Mouse (Mus musculus) MEL (cell line): ENCODE results near the gene Wdfy1. TPM values are rescaled to one million over a fixed set of nuclear protein-coding genes. Genes with fewer than 3 reads are reported as not detected.

Source experiments
- DNase-seq: peaks from one replicate; pipeline ENCODE4 v3.0.0; 2011; ENCODE audit warnings: low read depth, low spot score
- H3K27ac ChIP-seq: 2 replicates; pipeline ENCODE4 v1.5.1; 2012; ENCODE audit warnings: low read depth, mild to moderate bottlenecking, control low read depth, low read length, moderate library complexity; ENCODE audit not compliant: control insufficient read depth
- H3K27me3 ChIP-seq, 2 experiments: fragments of 150-350 bp in 1 of 2; sonication (generic) in 1 of 2; 2 replicates each; pipeline ENCODE4 v1.6.1; 2012; ENCODE audit warnings: low read length in 2 of 2, mild to moderate bottlenecking in 2 of 2, improper control_type of control experiment in 1 of 2, moderate library complexity in 1 of 2; ENCODE audit not compliant: insufficient read depth in 2 of 2, control insufficient read depth in 1 of 2
- H3K36me3 ChIP-seq, 2 experiments: 2 replicates each; pipeline ENCODE4 v1.6.1; 2012 to 2014; ENCODE audit warnings: low read length in 2 of 2, improper control_type of control experiment in 1 of 2, inconsistent platforms in 1 of 2, mild to moderate bottlenecking in 1 of 2; ENCODE audit not compliant: insufficient read depth in 2 of 2, control insufficient read depth in 1 of 2
- H3K4me1 ChIP-seq, 2 experiments: fragments of 150-350 bp in 1 of 2; sonication (generic) in 1 of 2; 2 replicates each; pipeline ENCODE4 v1.6.1; 2012; ENCODE audit warnings: low read length in 2 of 2, improper control_type of control experiment in 1 of 2, mild to moderate bottlenecking in 1 of 2; ENCODE audit not compliant: insufficient read depth in 2 of 2, control insufficient read depth in 1 of 2
- H3K4me3 ChIP-seq, 2 experiments: fragments of 150-350 bp in 1 of 2; sonication (generic) in 1 of 2; 2 replicates each; pipeline ENCODE4 v1.5.1; 2012; ENCODE audit warnings: low read depth in 2 of 2, low read length in 2 of 2, mild to moderate bottlenecking in 2 of 2, moderate library complexity in 2 of 2, control low read depth in 1 of 2, improper control_type of control experiment in 1 of 2; ENCODE audit not compliant: control insufficient read depth in 1 of 2, insufficient read depth in 1 of 2
- H3K79me2 ChIP-seq: 2 replicates; pipeline ENCODE4 v1.6.1; 2012; ENCODE audit warnings: mild to moderate bottlenecking, low read length, moderate library complexity; ENCODE audit not compliant: control insufficient read depth, poor library complexity, insufficient read depth
- H3K9ac ChIP-seq: 2 replicates; pipeline ENCODE4 v1.6.1; 2012; ENCODE audit warnings: low read depth, mild to moderate bottlenecking, control low read depth, low read length, moderate library complexity; ENCODE audit not compliant: control insufficient read depth, poor library complexity, severe bottlenecking
- H3K9me3 ChIP-seq: fragments of 150-350 bp; sonication (generic); replicated peaks from 2 replicates; pipeline ENCODE4 v1.6.1; 2012; ENCODE audit warnings: mild to moderate bottlenecking, low read length, improper control_type of control experiment, moderate library complexity; ENCODE audit not compliant: insufficient read depth
- BHLHE40 ChIP-seq: IDR thresholded peaks from 2 replicates; pipeline ENCODE4 v1.6.1; 2012; ENCODE audit warnings: low read depth, mild to moderate bottlenecking, inconsistent platforms, low read length, improper control_type of control experiment, borderline replicate concordance
- CHD2 ChIP-seq: IDR thresholded peaks from 2 replicates; pipeline ENCODE4 v1.6.1; 2011; ENCODE audit warnings: low read length, improper control_type of control experiment
- CTCF ChIP-seq, 3 experiments: IDR thresholded peaks in 2 of 3; conservative IDR thresholded peaks in 1 of 3; 2 replicates each; pipeline ENCODE4 v1.5.1; 2011 to 2012; ENCODE audit warnings: low read length in 3 of 3, low read depth in 2 of 3, mild to moderate bottlenecking in 2 of 3, improper control_type of control experiment in 1 of 3, inconsistent platforms in 1 of 3, mixed read lengths in 1 of 3, moderate library complexity in 1 of 3; ENCODE audit not compliant: control insufficient read depth in 1 of 3, insufficient read depth in 1 of 3, poor library complexity in 1 of 3, severe bottlenecking in 1 of 3
- ELF1 ChIP-seq: IDR thresholded peaks from 2 replicates; pipeline ENCODE4 v1.6.1; 2014; ENCODE audit warnings: low read depth, mild to moderate bottlenecking, inconsistent platforms, low read length, improper control_type of control experiment, moderate library complexity
- EP300 ChIP-seq, 2 experiments: IDR thresholded peaks; 2 replicates each; pipeline ENCODE4 v1.6.1; 2011; ENCODE audit warnings: improper control_type of control experiment in 2 of 2, low read length in 2 of 2, low read depth in 1 of 2, mild to moderate bottlenecking in 1 of 2
- GABPA ChIP-seq: IDR thresholded peaks from 2 replicates; pipeline ENCODE4 v1.6.1; 2012; ENCODE audit warnings: low read depth, mild to moderate bottlenecking, inconsistent platforms, low read length, improper control_type of control experiment, moderate library complexity
- GATA1 ChIP-seq: IDR thresholded peaks from 2 replicates; pipeline ENCODE4 v1.6.1; 2011; ENCODE audit warnings: low read depth, low read length, improper control_type of control experiment
- HCFC1 ChIP-seq: IDR thresholded peaks from 2 replicates; pipeline ENCODE4 v1.6.1; 2012; ENCODE audit warnings: low read depth, mild to moderate bottlenecking, inconsistent platforms, low read length, improper control_type of control experiment, moderate library complexity
- MAFK ChIP-seq: IDR thresholded peaks from 2 replicates; pipeline ENCODE4 v1.6.1; 2011; ENCODE audit warnings: low read depth, mild to moderate bottlenecking, low read length, improper control_type of control experiment, borderline replicate concordance
- MAZ ChIP-seq: IDR thresholded peaks from 2 replicates; pipeline ENCODE4 v1.6.1; 2012; ENCODE audit warnings: low read depth, mild to moderate bottlenecking, inconsistent platforms, low read length, improper control_type of control experiment
- MEF2A ChIP-seq: IDR thresholded peaks from 2 replicates; pipeline ENCODE4 v1.6.1; 2014; ENCODE audit warnings: low read depth, mild to moderate bottlenecking, inconsistent platforms, low read length, improper control_type of control experiment; ENCODE audit not compliant: poor library complexity, insufficient replicate concordance, severe bottlenecking; ENCODE audit errors: extremely low read depth
- MYB ChIP-seq: IDR thresholded peaks from 2 replicates; pipeline ENCODE4 v1.6.1; 2011; ENCODE audit warnings: mild to moderate bottlenecking, low read depth, low read length, improper control_type of control experiment
- MYC ChIP-seq: IDR thresholded peaks from 2 replicates; pipeline ENCODE4 v1.6.1; 2011; ENCODE audit warnings: low read depth, mild to moderate bottlenecking, low read length, improper control_type of control experiment, moderate library complexity
- NRF1 ChIP-seq: IDR thresholded peaks from 2 replicates; pipeline ENCODE4 v1.6.1; 2014; ENCODE audit warnings: low read depth, mild to moderate bottlenecking, inconsistent platforms, low read length, improper control_type of control experiment, moderate library complexity; ENCODE audit not compliant: poor library complexity, insufficient read depth, severe bottlenecking
- POLR2A ChIP-seq, 2 experiments: IDR thresholded peaks; 2 replicates each; pipeline ENCODE4 v1.6.1; 2011 to 2012; ENCODE audit warnings: low read length in 2 of 2, mild to moderate bottlenecking in 2 of 2, control low read depth in 1 of 2, improper control_type of control experiment in 1 of 2, low read depth in 1 of 2, moderate library complexity in 1 of 2; ENCODE audit not compliant: control insufficient read depth in 1 of 2, insufficient read depth in 1 of 2, poor library complexity in 1 of 2
- RAD21 ChIP-seq: IDR thresholded peaks from 2 replicates; pipeline ENCODE4 v1.6.1; 2011; ENCODE audit warnings: mild to moderate bottlenecking, low read depth, low read length, improper control_type of control experiment
- UBTF ChIP-seq: IDR thresholded peaks from 2 replicates; pipeline ENCODE4 v1.6.1; 2012; ENCODE audit warnings: low read depth, mild to moderate bottlenecking, inconsistent platforms, low read length, improper control_type of control experiment, moderate library complexity, borderline replicate concordance; ENCODE audit not compliant: insufficient read depth
- USF1 ChIP-seq: IDR thresholded peaks from 2 replicates; pipeline ENCODE4 v1.6.1; 2014; ENCODE audit warnings: low read depth, mild to moderate bottlenecking, inconsistent platforms, low read length, improper control_type of control experiment, moderate library complexity
- ZMIZ1 ChIP-seq: IDR thresholded peaks from 2 replicates; pipeline ENCODE4 v1.6.1; 2012; ENCODE audit warnings: low read depth, mild to moderate bottlenecking, inconsistent platforms, low read length, improper control_type of control experiment, moderate library complexity
- polyA plus RNA-seq, 2 experiments: library from polyadenylated mRNA; stranded (reverse) in 1 of 2; unstranded in 1 of 2; fragments of >175 nt in 1 of 2; fragments of >200 nt in 1 of 2; gene quantifications; 2 replicates each; pipeline versions ENCODE4 v1.2.1 to v1.2.4; 2012; ENCODE audit warnings: low replicate concordance in 2 of 2, low read depth in 1 of 2; ENCODE audit not compliant: insufficient read length in 2 of 2, insufficient read depth in 1 of 2, missing spikeins in 1 of 2
- total RNA-seq: library from RNA; depleted of rRNA; stranded (reverse); fragments of 300-350 nt; gene quantifications from 2 replicates; pipeline ENCODE4 v1.2.3, GENCODE M21; 2012

The Wdfy1 gene
- total and polyA plus RNA-seq, 3 experiments = 17.6 to 25.0 TPM; not detected in 1

GRCm38 (mm10) chr1:79713081-79713480 lies 62.9 kb downstream of the Wdfy1 start:
- H3K27me3 ChIP-seq = no peaks in the 10 kb centered on the region
- no peak overlapping the region for H3K4me3 ChIP-seq
- H3K79me2 ChIP-seq = no peaks in the 10 kb centered on the region
- no peak overlapping the region for H3K9ac ChIP-seq
- peaks cover 0 to 4% of the 10 kb centered on the region in 2 experiments; a peak in 2 of 4 replicates for H3K4me1 ChIP-seq
- TF ChIP-seq ZMIZ1 = no peak
- no peak for TF ChIP-seq ELF1
- no peak for TF ChIP-seq USF1
- no peak for TF ChIP-seq NRF1
- no peak for TF ChIP-seq EP300 (IDR thresholded peaks at IDR 0.05; ENCODE audit: low read depth in 1 of 2, low read length in 2 of 2)
- TF ChIP-seq UBTF = no peak
- no peak for TF ChIP-seq MYC
- TF ChIP-seq HCFC1 = no peak
- TF ChIP-seq, all 39 proteins: peak for 0
- no peak for DNase-seq
- H3K9me3 ChIP-seq = no peaks in the 10 kb centered on the region
- peaks cover 0 to 3% of the 10 kb centered on the region in 2 experiments; a peak in 2 of 4 replicates for H3K36me3 ChIP-seq
- no peak overlapping the region for H3K27ac ChIP-seq

DNA sequence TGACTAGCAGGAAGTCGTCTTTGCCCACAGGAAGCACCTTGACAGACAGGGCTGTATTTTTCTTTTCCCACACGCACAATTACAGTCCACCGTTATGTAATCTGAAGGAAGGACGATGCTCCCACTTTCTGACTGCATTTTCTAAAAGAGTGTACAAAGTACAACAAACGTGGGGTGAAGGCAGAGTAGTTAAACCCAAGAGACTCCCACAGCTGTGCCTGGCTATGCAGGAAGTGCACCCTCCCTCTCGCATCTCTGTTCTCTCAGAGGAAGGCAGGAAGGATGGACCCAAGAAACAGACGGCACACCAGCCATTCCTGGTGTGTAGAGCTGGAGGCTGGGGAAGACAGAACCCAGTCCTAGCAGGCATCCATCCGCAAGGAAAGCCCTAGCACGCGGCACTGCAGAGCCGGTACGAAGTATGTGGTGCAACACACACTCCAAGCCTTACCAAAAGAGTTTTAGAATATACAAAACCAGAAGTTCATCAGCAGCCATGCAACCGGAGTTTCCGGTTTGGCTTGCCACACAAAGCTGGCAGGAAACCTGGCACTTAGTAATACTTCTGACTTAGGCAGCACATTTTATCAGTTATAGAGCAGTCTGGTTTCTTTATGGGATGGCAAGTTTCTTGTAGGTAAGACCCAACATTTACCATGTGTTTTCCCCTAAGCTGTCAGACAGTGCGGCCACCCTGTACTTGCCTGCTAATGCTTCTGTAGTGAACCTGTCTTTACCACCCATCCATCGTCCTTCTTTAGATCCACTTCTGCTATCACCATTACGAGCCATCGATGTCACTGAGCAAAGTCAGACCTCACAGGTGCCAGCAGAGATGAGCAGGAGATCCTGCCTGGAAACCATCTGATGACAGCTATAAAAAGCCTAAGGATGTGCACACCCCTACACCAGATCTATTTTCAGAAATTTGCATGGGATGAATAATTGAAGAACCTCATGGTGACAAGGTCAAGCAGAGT lies 64.5 kb downstream of the Wdfy1 start:
- no peak for TF ChIP-seq RAD21
- TF ChIP-seq CHD2 = no peak
- no peak for TF ChIP-seq POLR2A (IDR thresholded peaks at IDR 0.05; ENCODE audit: control insufficient read depth in 1 of 2, insufficient read depth in 1 of 2, low read depth in 1 of 2, low read length in 2 of 2, poor library complexity in 1 of 2)
- TF ChIP-seq MEF2A = no peak
- no peak for TF ChIP-seq GATA1
- no peak for TF ChIP-seq CTCF (IDR thresholded peaks at IDR 0.05 in 2 of 3, conservative IDR thresholded peaks at IDR 0.05 in 1 of 3; ENCODE audit: control insufficient read depth in 1 of 3, insufficient read depth in 1 of 3, low read depth in 2 of 3, low read length in 3 of 3, poor library complexity in 1 of 3, severe bottlenecking in 1 of 3)
- no peak for TF ChIP-seq BHLHE40
- TF ChIP-seq MAFK = no peak
- TF ChIP-seq GABPA = no peak
- TF ChIP-seq MYB = no peak
- TF ChIP-seq MAZ = no peak
- Histone ChIP-seq H3K79me2 (no peaks in the 10 kb centered on the region), H3K4me3 (no peak overlapping the region), H3K36me3 (peaks cover 0 to 3% of the 10 kb centered on the region in 2 experiments; a peak in 2 of 4 replicates), H3K4me1 (peaks cover 0 to 4% of the 10 kb centered on the region in 2 experiments; a peak in 2 of 4 replicates), H3K27me3 (no peaks in the 10 kb centered on the region), H3K27ac (no peak overlapping the region), H3K9ac (no peak overlapping the region), H3K9me3 (no peaks in the 10 kb centered on the region)
- DNase-seq = no peak
